Mouse (Mus musculus): Measurements from ENCODE around the gene Suds3. TPM values are rescaled to one million over a fixed set of nuclear protein-coding genes. Genes with fewer than 3 reads are reported as not detected.

The Suds3 gene
- 80.5 and 86.1 TPM in 2 replicates for polyA plus RNA-seq (2012; rRNA removed)

- no peak; the same call in 1 of the 2 replicates for TF ChIP-seq POLR2A (IDR thresholded peaks at IDR 0.05; ENCODE audit: control insufficient read depth, low read depth, low read length)
- TF ChIP-seq CTCF (IDR thresholded peaks at IDR 0.05; ENCODE audit: control insufficient read depth, insufficient read depth, insufficient replicate concordance, low read depth, low read length), result peak; percentile 97
- Histone ChIP-seq H3K27me3 (ENCODE audit: control insufficient read depth, insufficient read depth, low read length) (no peaks in the 10 kb centered on the region), H3K36me3 (ENCODE audit: control insufficient read depth, insufficient read depth, low read length) (no peaks in the 10 kb centered on the region; the same call in 1 of the 2 replicates), H3K27ac (ENCODE audit: control insufficient read depth, insufficient read depth, low read depth, low read length) (peak within 1 kb of the TSS; percentile 95), H3K4me1 (ENCODE audit: control insufficient read depth, insufficient read depth, low read length) (peaks cover 13% of the 10 kb centered on the region), H3K4me3 (ENCODE audit: control insufficient read depth, low read depth, low read length) (peak within 1 kb of the TSS; percentile 93)
These were observed at the start of gene Suds3 for GRCm38 (mm10) chr5:117115836-117116366. Gene Suds3, minus strand, starts transcription at chr5:117116113.

- TF ChIP-seq POLR2A (IDR thresholded peaks at IDR 0.05; ENCODE audit: control insufficient read depth, low read depth, low read length) (no peak), CTCF (IDR thresholded peaks at IDR 0.05; ENCODE audit: control insufficient read depth, insufficient read depth, insufficient replicate concordance, low read depth, low read length) (no peak)
- H3K4me3 ChIP-seq (ENCODE audit: control insufficient read depth, low read depth, low read length), result no peak overlapping the region
- H3K4me1 ChIP-seq (ENCODE audit: control insufficient read depth, insufficient read depth, low read length), result no peaks in the 10 kb centered on the region
- H3K27ac ChIP-seq (ENCODE audit: control insufficient read depth, insufficient read depth, low read depth, low read length), result no peak overlapping the region
- no peaks in the 10 kb centered on the region for H3K36me3 ChIP-seq (ENCODE audit: control insufficient read depth, insufficient read depth, low read length)
- no peaks in the 10 kb centered on the region for H3K27me3 ChIP-seq (ENCODE audit: control insufficient read depth, insufficient read depth, low read length)
These were observed 49.0 kb upstream of the Suds3 start for GRCm38 (mm10) chr5:117164923-117165322.

- Histone ChIP-seq H3K27ac (ENCODE audit: control insufficient read depth, insufficient read depth, low read depth, low read length) (no peak overlapping the region), H3K4me3 (ENCODE audit: control insufficient read depth, low read depth, low read length) (no peak overlapping the region), H3K36me3 (ENCODE audit: control insufficient read depth, insufficient read depth, low read length) (no peaks in the 10 kb centered on the region), H3K27me3 (ENCODE audit: control insufficient read depth, insufficient read depth, low read length) (no peaks in the 10 kb centered on the region), H3K4me1 (ENCODE audit: control insufficient read depth, insufficient read depth, low read length) (no peaks in the 10 kb centered on the region)
- TF ChIP-seq POLR2A (IDR thresholded peaks at IDR 0.05; ENCODE audit: control insufficient read depth, low read depth, low read length) (no peak), CTCF (IDR thresholded peaks at IDR 0.05; ENCODE audit: control insufficient read depth, insufficient read depth, insufficient replicate concordance, low read depth, low read length) (no peak)
These were observed 48.6 kb upstream of the Suds3 start for GRCm38 (mm10) chr5:117164516-117164915.

- TF ChIP-seq POLR2A (IDR thresholded peaks at IDR 0.05; ENCODE audit: control insufficient read depth, low read depth, low read length), result no peak
- no peak for TF ChIP-seq CTCF (IDR thresholded peaks at IDR 0.05; ENCODE audit: control insufficient read depth, insufficient read depth, insufficient replicate concordance, low read depth, low read length)
- Histone ChIP-seq H3K36me3 (ENCODE audit: control insufficient read depth, insufficient read depth, low read length) (no peaks in the 10 kb centered on the region), H3K27ac (ENCODE audit: control insufficient read depth, insufficient read depth, low read depth, low read length) (no peak overlapping the region)
These were observed 47.9 kb upstream of the Suds3 start for GRCm38 (mm10) chr5:117163790-117164189.

GRCm38 (mm10) chr5:117160499-117160898 lies 44.6 kb upstream of the Suds3 start:
- TF ChIP-seq CTCF (IDR thresholded peaks at IDR 0.05; ENCODE audit: control insufficient read depth, insufficient read depth, insufficient replicate concordance, low read depth, low read length) (no peak), POLR2A (IDR thresholded peaks at IDR 0.05; ENCODE audit: control insufficient read depth, low read depth, low read length) (no peak)
- Histone ChIP-seq H3K27ac (ENCODE audit: control insufficient read depth, insufficient read depth, low read depth, low read length) (no peak overlapping the region), H3K4me3 (ENCODE audit: control insufficient read depth, low read depth, low read length) (no peak overlapping the region), H3K27me3 (ENCODE audit: control insufficient read depth, insufficient read depth, low read length) (no peaks in the 10 kb centered on the region), H3K4me1 (ENCODE audit: control insufficient read depth, insufficient read depth, low read length) (no peaks in the 10 kb centered on the region), H3K36me3 (ENCODE audit: control insufficient read depth, insufficient read depth, low read length) (no peaks in the 10 kb centered on the region)

More at GRCm38 (mm10) chr5:117163790-117164189, 47.9 kb upstream of the Suds3 start:
- H3K4me3 ChIP-seq (ENCODE audit: control insufficient read depth, low read depth, low read length), result no peak overlapping the region
- no peaks in the 10 kb centered on the region for H3K27me3 ChIP-seq (ENCODE audit: control insufficient read depth, insufficient read depth, low read length)
- H3K4me1 ChIP-seq (ENCODE audit: control insufficient read depth, insufficient read depth, low read length), result no peaks in the 10 kb centered on the region

GRCm38 (mm10) chr5:117159805-117160291 lies 43.9 kb upstream of the Suds3 start:
- Histone ChIP-seq H3K36me3 (ENCODE audit: control insufficient read depth, insufficient read depth, low read length) (no peaks in the 10 kb centered on the region), H3K4me1 (ENCODE audit: control insufficient read depth, insufficient read depth, low read length) (no peaks in the 10 kb centered on the region), H3K27me3 (ENCODE audit: control insufficient read depth, insufficient read depth, low read length) (no peaks in the 10 kb centered on the region), H3K4me3 (ENCODE audit: control insufficient read depth, low read depth, low read length) (no peak overlapping the region), H3K27ac (ENCODE audit: control insufficient read depth, insufficient read depth, low read depth, low read length) (no peak overlapping the region)
- TF ChIP-seq CTCF (IDR thresholded peaks at IDR 0.05; ENCODE audit: control insufficient read depth, insufficient read depth, insufficient replicate concordance, low read depth, low read length) (no peak), POLR2A (IDR thresholded peaks at IDR 0.05; ENCODE audit: control insufficient read depth, low read depth, low read length) (no peak)

- no peaks in the 10 kb centered on the region for H3K27me3 ChIP-seq (ENCODE audit: control insufficient read depth, insufficient read depth, low read length)
- TF ChIP-seq POLR2A (IDR thresholded peaks at IDR 0.05; ENCODE audit: control insufficient read depth, low read depth, low read length) (no peak), CTCF (IDR thresholded peaks at IDR 0.05; ENCODE audit: control insufficient read depth, insufficient read depth, insufficient replicate concordance, low read depth, low read length) (no peak)
- H3K36me3 ChIP-seq (ENCODE audit: control insufficient read depth, insufficient read depth, low read length), result no peaks in the 10 kb centered on the region
- no peak overlapping the region for H3K4me3 ChIP-seq (ENCODE audit: control insufficient read depth, low read depth, low read length)
- H3K27ac ChIP-seq (ENCODE audit: control insufficient read depth, insufficient read depth, low read depth, low read length), result no peak overlapping the region
- H3K4me1 ChIP-seq (ENCODE audit: control insufficient read depth, insufficient read depth, low read length), result no peaks in the 10 kb centered on the region
These were observed 43.4 kb upstream of the Suds3 start for GRCm38 (mm10) chr5:117159326-117159725.

Measured in testis, adult 2 months (tissue).